Mouse (Mus musculus) telencephalon, adult 2 months (tissue): ENCODE data around the gene Pcmt1.
A peak's percentile ranks its signal among the peaks of the same experiment; 100 is the strongest.

Experiments
- DNase-seq: peaks from one replicate; pipeline ENCODE4 v3.0.0-alpha.2; 2011; ENCODE audit warnings: low read depth, low spot score

Pcmt1 gene

GRCm38 (mm10) chr10:7680731-7681301, at the start of gene Pcmt1, which contains the start of gene Lats1:
TSS of gene Pcmt1 (minus strand) at chr10:7681136.
TSS of gene Lats1 (plus strand) at chr10:7681214.
- peak; percentile 64 for DNase-seq

GRCm38 (mm10) chr10:7727011-7727410, 46.1 kb upstream of the Pcmt1 start:
- DNase-seq, result no peak

GRCm38 (mm10) chr10:7726501-7726812, 45.5 kb upstream of the Pcmt1 start:
- DNase-seq, result no peak

- DNase-seq, result peak; percentile 88
Observed at GRCm38 (mm10) chr10:7725751-7726500, 45.0 kb upstream of the Pcmt1 start, which contains the start of gene Katna1. TSS of gene Katna1 (plus strand) at chr10:7726000.

- DNase-seq, result no peak
Observed at GRCm38 (mm10) chr10:7715056-7715455, 34.1 kb upstream of the Pcmt1 start.

- no peak for DNase-seq
Observed at GRCm38 (mm10) chr10:7712506-7712905, 31.6 kb upstream of the Pcmt1 start.

- no peak for DNase-seq
Observed at GRCm38 (mm10) chr10:7710121-7710520, 29.2 kb upstream of the Pcmt1 start.

- no peak for DNase-seq
Observed at GRCm38 (mm10) chr10:7702586-7702985, 21.6 kb upstream of the Pcmt1 start.

GRCm38 (mm10) chr10:7700120-7700519, 19.2 kb upstream of the Pcmt1 start:
- DNase-seq, result no peak

GRCm38 (mm10) chr10:7695286-7695685, 14.3 kb upstream of the Pcmt1 start:
- no peak for DNase-seq

GRCm38 (mm10) chr10:7686902-7687301, 6.0 kb upstream of the Pcmt1 start:
- DNase-seq, result no peak

- no peak for DNase-seq
Observed at GRCm38 (mm10) chr10:7682249-7682648, 1.3 kb upstream of the Pcmt1 start.

GRCm38 (mm10) chr10:7681343-7682025, 548 bp upstream of the Pcmt1 start:
- peak; percentile 46 for DNase-seq

- DNase-seq, result no peak
Observed at GRCm38 (mm10) chr10:7673673-7674072, 7.3 kb downstream of the Pcmt1 start.

GRCm38 (mm10) chr10:7667342-7667802, 13.6 kb downstream of the Pcmt1 start, which contains the start of gene Nup43:
TSS of gene Nup43 (plus strand) at chr10:7667503.
- peak; percentile 85 for DNase-seq

- DNase-seq, result no peak
Observed at GRCm38 (mm10) chr10:7664889-7665288, 16.0 kb downstream of the Pcmt1 start.

- no peak for DNase-seq
Observed at GRCm38 (mm10) chr10:7664027-7664526, 16.9 kb downstream of the Pcmt1 start.

GRCm38 (mm10) chr10:7663159-7664026, 17.5 kb downstream of the Pcmt1 start:
- peak; percentile 91 for DNase-seq

GRCm38 (mm10) chr10:7662471-7663141, 18.3 kb downstream of the Pcmt1 start:
- peak; percentile 15 for DNase-seq

GRCm38 (mm10) chr10:7651057-7651456, 29.9 kb downstream of the Pcmt1 start:
- DNase-seq, result no peak

GRCm38 (mm10) chr10:7649059-7649458, 31.9 kb downstream of the Pcmt1 start:
- no peak for DNase-seq
